In genomic region chr11:113787009-113787408, GRCm38 (mm10) we compare ENCODE assay signal across 9 mouse cellular contexts. TPM values are rescaled to one million over a fixed set of nuclear protein-coding genes. Genes with fewer than 3 reads are reported as not detected.
DNase-seq lines count a peak whose midpoint lies in the region; ATAC-seq and TF ChIP-seq lines count a peak whose summit lies in the region.
"Had no signal": no experiment of that assay in that cellular context is flagged by ENCODE, and none has a peak within 500 bp of the region (broad histone marks: within the 10 kb centered on the region; RNA-seq: fewer than 3 reads in every experiment).

No protein-coding gene starts in this region.

- 0 out of 2 replicates have a peak, but pooled peaks cover 8% of the 10 kb centered on the region for H3K36me3 ChIP-seq in midbrain, embryonic 10.5 days
- H3K36me3 ChIP-seq in midbrain, postnatal 0 days (ENCODE audit: insufficient read depth, low read length): no peaks in the 10 kb centered on the region
- H3K36me3 ChIP-seq in forebrain, embryonic 11.5 days (ENCODE audit: control insufficient read depth, insufficient read depth, low read length): no peaks in the 10 kb centered on the region
- no peaks in the 10 kb centered on the region for H3K36me3 ChIP-seq in limb, embryonic 11.5 days (ENCODE audit: control insufficient read depth, insufficient read depth, low read length)
- H3K36me3 ChIP-seq in neural tube, embryonic 14.5 days (ENCODE audit: control insufficient read depth, insufficient read depth, low read length): no peaks in the 10 kb centered on the region

- peak overlapping the region; percentile 97 for H3K27ac ChIP-seq in midbrain, embryonic 10.5 days (replicated peaks)
- H3K27ac ChIP-seq in midbrain, postnatal 0 days (ENCODE audit: low read depth, low read length): no peak overlapping the region
- peak overlapping the region; percentile 100 for H3K27ac ChIP-seq in forebrain, embryonic 11.5 days (ENCODE audit: low read depth, low read length)
- peak overlapping the region; percentile 100 for H3K27ac ChIP-seq in limb, embryonic 11.5 days (replicated peaks; ENCODE audit: low read depth, low read length)
- peak overlapping the region; percentile 94 for H3K27ac ChIP-seq in neural tube, embryonic 14.5 days (ENCODE audit: low read depth, low read length)

- H3K27me3 ChIP-seq in midbrain, embryonic 10.5 days (ENCODE audit: low read depth, poor library complexity, severe bottlenecking): no peaks in the 10 kb centered on the region
- H3K27me3 ChIP-seq in midbrain, postnatal 0 days (ENCODE audit: insufficient read depth, low read length): no peaks in the 10 kb centered on the region
- H3K27me3 ChIP-seq in forebrain, embryonic 11.5 days (ENCODE audit: control insufficient read depth, insufficient read depth, low read length): no peaks in the 10 kb centered on the region
- H3K27me3 ChIP-seq in limb, embryonic 11.5 days (ENCODE audit: control insufficient read depth, insufficient read depth, low read length): no peaks in the 10 kb centered on the region
- H3K27me3 ChIP-seq in neural tube, embryonic 14.5 days (ENCODE audit: control insufficient read depth, insufficient read depth, low read length): no peaks in the 10 kb centered on the region
- H3K27me3 ChIP-seq: Patski had no signal

- peak overlapping the region; percentile 49; the same call in 1 of the 2 replicates for H3K4me3 ChIP-seq in midbrain, embryonic 10.5 days
- H3K4me3 ChIP-seq in midbrain, postnatal 0 days (ENCODE audit: low read depth, low read length): no peak overlapping the region
- no peak overlapping the region for H3K4me3 ChIP-seq in forebrain, embryonic 11.5 days (ENCODE audit: low read depth, low read length)
- H3K4me3 ChIP-seq in limb, embryonic 11.5 days (ENCODE audit: low read depth, low read length): no peak overlapping the region
- no peak overlapping the region for H3K4me3 ChIP-seq in neural tube, embryonic 14.5 days (ENCODE audit: low read depth, low read length)

- TF ChIP-seq CTCF in midbrain, postnatal 0 days (IDR thresholded peaks at IDR 0.05): no peak

- H3K9ac ChIP-seq in midbrain, postnatal 0 days (replicated peaks; ENCODE audit: low read length, poor library complexity, severe bottlenecking): no peak overlapping the region
- peak overlapping the region; percentile 75; the same call in 1 of the 2 replicates for H3K9ac ChIP-seq in forebrain, embryonic 11.5 days (ENCODE audit: low read length)
- no peak overlapping the region for H3K9ac ChIP-seq in limb, embryonic 11.5 days (ENCODE audit: low read length)
- no peak overlapping the region for H3K9ac ChIP-seq in neural tube, embryonic 14.5 days (replicated peaks; ENCODE audit: low read depth, low read length)

- DNase-seq in midbrain, embryonic 10.5 days (ENCODE audit: low spot score): no peak
- no peak for DNase-seq in midbrain, postnatal 0 days (ENCODE audit: low spot score)
- peak; percentile 51 for DNase-seq in forebrain, embryonic 11.5 days (ENCODE audit: low spot score)
- DNase-seq in limb, embryonic 11.5 days (ENCODE audit: low spot score): no peak
- no peak for DNase-seq in adrenal gland, postnatal 25 days
- no peak for DNase-seq in spleen, postnatal 14 days (ENCODE audit: low spot score in 2 of 2)

- H3K4me1 ChIP-seq in midbrain, embryonic 10.5 days: peaks cover 75% of the 10 kb centered on the region
- H3K4me1 ChIP-seq in midbrain, postnatal 0 days (ENCODE audit: insufficient read depth, low read length): 0 out of 2 replicates have a peak, but pooled peaks cover 3% of the 10 kb centered on the region
- peaks cover 44% of the 10 kb centered on the region for H3K4me1 ChIP-seq in forebrain, embryonic 11.5 days (replicated peaks; ENCODE audit: control insufficient read depth, insufficient read depth, low read length)
- peaks cover 37% of the 10 kb centered on the region for H3K4me1 ChIP-seq in limb, embryonic 11.5 days (ENCODE audit: control insufficient read depth, insufficient read depth, low read length)
- H3K4me1 ChIP-seq in neural tube, embryonic 14.5 days (ENCODE audit: control insufficient read depth, insufficient read depth, low read length): peaks cover 39% of the 10 kb centered on the region

- no peak overlapping the region for H3K4me2 ChIP-seq in midbrain, postnatal 0 days (ENCODE audit: low read depth, low read length, poor library complexity, severe bottlenecking)
- H3K4me2 ChIP-seq in forebrain, embryonic 11.5 days (ENCODE audit: low read depth, low read length, severe bottlenecking): peak overlapping the region; percentile 68; the same call in 1 of the 2 replicates
- H3K4me2 ChIP-seq in limb, embryonic 11.5 days (ENCODE audit: low read depth, severe bottlenecking): peak overlapping the region; percentile 51; the same call in 1 of the 2 replicates
- H3K4me2 ChIP-seq in neural tube, embryonic 14.5 days (ENCODE audit: low read depth, low read length): no peak overlapping the region

- no peak for ATAC-seq in midbrain, postnatal 0 days (ENCODE audit: low FRiP score)
- ATAC-seq in forebrain, embryonic 11.5 days (replicated peaks; ENCODE audit: low FRiP score): no peak
- no peak for ATAC-seq in limb, embryonic 11.5 days (ENCODE audit: insufficient number of reproducible peaks, low FRiP score, low TSS enrichment, low read depth)
- ATAC-seq in neural tube, embryonic 14.5 days (ENCODE audit: low read depth): no peak
- no peak for ATAC-seq in inflammation-experienced regulatory T-cells, adult 6 months
- ATAC-seq: Patski had no signal

- 87% methylated on average over 11 of the region's 11 CpGs for WGBS in midbrain, embryonic 10.5 days
- 93% methylated on average over 11 of the region's 11 CpGs for WGBS in midbrain, postnatal 0 days
- WGBS in forebrain, embryonic 11.5 days: 80% methylated on average over 11 of the region's 11 CpGs
- WGBS in limb, embryonic 11.5 days: 83% methylated on average over 11 of the region's 11 CpGs
- 81% methylated on average over 11 of the region's 11 CpGs for WGBS in neural tube, embryonic 14.5 days

- no peaks in the 10 kb centered on the region for H3K9me3 ChIP-seq in midbrain, embryonic 10.5 days (replicated peaks)
- no peaks in the 10 kb centered on the region for H3K9me3 ChIP-seq in midbrain, postnatal 0 days (ENCODE audit: low read length)
- H3K9me3 ChIP-seq in forebrain, embryonic 11.5 days (ENCODE audit: control insufficient read depth, low read length): no peaks in the 10 kb centered on the region
- no peaks in the 10 kb centered on the region for H3K9me3 ChIP-seq in limb, embryonic 11.5 days (ENCODE audit: control insufficient read depth, low read length)
- no peaks in the 10 kb centered on the region for H3K9me3 ChIP-seq in neural tube, embryonic 14.5 days (ENCODE audit: control insufficient read depth, low read length)

RNA-seq across cellular contexts. Expression of gene Cdc42ep4, which starts 35.3 kb away (rescaled TPM):
- polyA plus RNA-seq in midbrain, embryonic 10.5 days (2016; fragmentation: Nextera tagmentation; extraction: Ambion mirVana): 91.4 and 105 TPM in 2 replicates
- total RNA-seq in midbrain, postnatal 0 days (2014; rRNA removed): 88.0 and 89.5 TPM in 2 replicates
- polyA plus RNA-seq in midbrain, postnatal 0 days (2015; fragmentation: Nextera tagmentation; extraction: Ambion mirVana): 60.3 and 63.2 TPM in 2 replicates
- polyA plus RNA-seq in forebrain, embryonic 11.5 days (2014; fragmentation: Nextera tagmentation; extraction: Ambion mirVana): 78.5 and 88.6 TPM in 2 replicates
- 74.3 and 75.4 TPM in 2 replicates for polyA plus RNA-seq in limb, embryonic 11.5 days (2014; fragmentation: Nextera tagmentation; extraction: Ambion mirVana)
- polyA plus RNA-seq in neural tube, embryonic 14.5 days (2014; fragmentation: Nextera tagmentation; extraction: Ambion mirVana): 37.0 and 41.4 TPM in 2 replicates
- 1 to 10 TPM; 1.2 to 2.9 (median 1.5) TPM for polyA plus RNA-seq in inflammation-experienced regulatory T-cells, adult 6 months (2017; shearing (Covaris generic))
- total RNA-seq in adrenal gland, postnatal 25 days (2021): 114 and 133 TPM in 2 replicates

Comparison
In these comparisons a context has a peak if more than half of its experiments do, and no peak if none do; other contexts are left out.
1. H3K4me2 ChIP-seq: peak in forebrain, embryonic 11.5 days (single experiment) and limb, embryonic 11.5 days (single experiment); none in midbrain, postnatal 0 days (single experiment) and neural tube, embryonic 14.5 days (single experiment).